Mouse (Mus musculus) liver, embryonic 14.5 days (tissue): ENCODE results near the gene Cic.

Experiments used
- CTCF ChIP-seq: IDR thresholded peaks from 2 replicates; pipeline ENCODE4 v1.5.1; 2016; ENCODE audit warnings: antibody characterized with exemption, low read depth, control low read depth
- EP300 ChIP-seq: IDR thresholded peaks from 2 replicates; pipeline ENCODE4 v1.6.1; 2016; ENCODE audit warnings: antibody characterized with exemption, low read depth

DNA sequence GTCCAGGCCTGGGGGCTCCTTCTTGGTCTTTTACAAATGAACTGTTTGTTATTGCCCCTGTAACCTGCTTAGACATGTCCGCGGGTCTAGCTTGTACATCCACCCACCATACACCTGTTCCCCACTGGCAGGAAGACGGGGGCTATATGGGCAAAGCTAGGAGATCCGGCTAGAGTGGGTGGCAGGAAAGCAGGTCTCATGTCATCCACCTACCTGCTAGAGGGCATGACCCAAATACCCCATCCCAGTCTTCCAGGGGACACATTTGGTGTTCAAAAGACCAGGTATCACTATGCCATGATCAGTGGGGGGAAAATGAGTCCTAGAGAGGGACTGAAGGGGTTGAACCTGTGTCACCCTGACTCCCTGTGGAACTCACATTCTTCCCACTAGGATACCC lies 9.9 kb downstream of the Cic start:
- TF ChIP-seq EP300 (no peak), CTCF (no peak)
